Mouse (Mus musculus) adrenal gland, postnatal 0 days (tissue): ENCODE measurements around the gene Olfr700. TPM values are rescaled to one million over a fixed set of nuclear protein-coding genes. Genes with fewer than 3 reads are reported as not detected.

Source experiments
- polyA plus RNA-seq: library from polyadenylated mRNA; unstranded; fragments of >200 nt; fragmentation: Nextera tagmentation; extraction: Ambion mirVana; gene quantifications from 2 replicates; pipeline ENCODE4 v1.2.1, GENCODE M21; 2015

Olfr700 gene
- polyA plus RNA-seq = not detected in 2 replicates

GRCm38 (mm10) chr7:106808734-106809133 lies at the start of gene Olfr700:
Gene Olfr700 (minus strand): TSS chr7:106808834.

GRCm38 (mm10) chr7:106843060-106843459 lies 34.4 kb upstream of the Olfr700 start, which contains the start of gene Olfr703:
Gene Olfr703 (plus strand): TSS chr7:106843360.

GRCm38 (mm10) chr7:106833793-106834192 lies 25.2 kb upstream of the Olfr700 start, which contains the start of gene Olfr702:
Gene Olfr702 (minus strand): TSS chr7:106833893.

GRCm38 (mm10) chr7:106813829-106814228 lies 5.2 kb upstream of the Olfr700 start, which contains the start of gene Olfr701:
Gene Olfr701 (plus strand): TSS chr7:106814129.

GRCm38 (mm10) chr7:106793098-106793497 lies 15.5 kb downstream of the Olfr700 start, which contains the start of gene Olfr699:
Gene Olfr699 (minus strand): TSS chr7:106793198.

Other genes starting within 250 kb of the Olfr700 start
- not detected in 2 replicates for gene Olfr693, start 128.2 kb downstream of the Olfr700 start, polyA plus RNA-seq
- gene Olfr694, start 117.0 kb downstream of the Olfr700 start, polyA plus RNA-seq = not detected in 2 replicates
- not detected in 2 replicates for gene Olfr695, start 92.4 kb downstream of the Olfr700 start, polyA plus RNA-seq
- gene Olfr697, start 66.4 kb downstream of the Olfr700 start, polyA plus RNA-seq = not detected in 2 replicates
- not detected in 2 replicates for gene Olfr698, start 53.4 kb downstream of the Olfr700 start, polyA plus RNA-seq
- gene Olfr699, start 15.6 kb downstream of the Olfr700 start, polyA plus RNA-seq = not detected in 2 replicates
- gene Olfr701, start 5.3 kb upstream of the Olfr700 start, polyA plus RNA-seq = not detected in 2 replicates
- gene Olfr702, start 25.1 kb upstream of the Olfr700 start, polyA plus RNA-seq = not detected in 2 replicates
- gene Olfr703, start 34.5 kb upstream of the Olfr700 start, polyA plus RNA-seq = not detected in 2 replicates
- not detected in 2 replicates for gene Olfr704, start 54.4 kb upstream of the Olfr700 start, polyA plus RNA-seq
- gene Olfr705, start 68.1 kb upstream of the Olfr700 start, polyA plus RNA-seq = not detected in 2 replicates
- not detected in 2 replicates for gene Olfr706, start 79.3 kb upstream of the Olfr700 start, polyA plus RNA-seq
- not detected in 2 replicates for gene Olfr707, start 92.4 kb upstream of the Olfr700 start, polyA plus RNA-seq
- not detected in 2 replicates for gene Olfr1532-ps1, start 99.2 kb upstream of the Olfr700 start, polyA plus RNA-seq
- gene Olfr709-ps1, start 123.4 kb upstream of the Olfr700 start, polyA plus RNA-seq = not detected in 2 replicates
- not detected in 2 replicates for gene Olfr710, start 139.5 kb upstream of the Olfr700 start, polyA plus RNA-seq
- gene Olfr6, start 155.1 kb upstream of the Olfr700 start, polyA plus RNA-seq = not detected in 2 replicates
- gene Olfr711, start 166.6 kb upstream of the Olfr700 start, polyA plus RNA-seq = not detected in 2 replicates
- gene Olfr2, start 197.2 kb upstream of the Olfr700 start, polyA plus RNA-seq = not detected in 2 replicates
- gene Olfr713, start 222.3 kb upstream of the Olfr700 start, polyA plus RNA-seq = not detected in 2 replicates